8 mouse cellular contexts compared by ENCODE assay signal in genomic region chr7:102248691-102249404, GRCm38 (mm10). TPM values are rescaled to one million over a fixed set of nuclear protein-coding genes. Genes with fewer than 3 reads are reported as not detected.
DNase-seq lines count a peak whose midpoint lies in the region; ATAC-seq and TF ChIP-seq lines count a peak whose summit lies in the region.

No protein-coding gene starts in this region.

- H3K4me2 ChIP-seq in forebrain, embryonic 14.5 days (ENCODE audit: low read length), result peak overlapping the region; percentile 94
- peak overlapping the region; percentile 92 for H3K4me2 ChIP-seq in neural tube, embryonic 14.5 days (ENCODE audit: low read depth, low read length)

- H3K9me3 ChIP-seq in forebrain, embryonic 14.5 days (replicated peaks; ENCODE audit: control insufficient read depth, low read length), result no peaks in the 10 kb centered on the region
- H3K9me3 ChIP-seq in neural tube, embryonic 14.5 days (ENCODE audit: control insufficient read depth, low read length), result no peaks in the 10 kb centered on the region

- TF ChIP-seq POLR2A in testis, adult 2 months (IDR thresholded peaks at IDR 0.05; ENCODE audit: control insufficient read depth, low read depth, low read length), result no peak
- TF ChIP-seq POLR2A in liver, adult 2 months (IDR thresholded peaks at IDR 0.05; ENCODE audit: extremely low read depth, insufficient read depth, low read length), result no peak

- H3K79me2 ChIP-seq in liver, adult 2 months (ENCODE audit: control insufficient read depth, insufficient read depth, low read length), result peaks cover 36% of the 10 kb centered on the region; the same call in 1 of the 2 replicates

- no peak overlapping the region; the same call in 1 of the 2 replicates for H3K27ac ChIP-seq in testis, adult 2 months (ENCODE audit: control insufficient read depth, insufficient read depth, low read depth, low read length)
- H3K27ac ChIP-seq in forebrain, embryonic 14.5 days (ENCODE audit: low read depth, low read length), result no peak overlapping the region
- 0 out of 2 replicates have a peak overlapping the region, but pooled peaks have one; percentile 22 for H3K27ac ChIP-seq in liver, adult 2 months (replicated peaks; ENCODE audit: insufficient read depth, low read depth, low read length)
- no peak overlapping the region for H3K27ac ChIP-seq in neural tube, embryonic 14.5 days (ENCODE audit: low read depth, low read length)

- TF ChIP-seq CTCF in testis, adult 2 months (IDR thresholded peaks at IDR 0.05; ENCODE audit: control insufficient read depth, insufficient read depth, insufficient replicate concordance, low read depth, low read length), result no peak
- TF ChIP-seq CTCF in liver, adult 2 months (IDR thresholded peaks at IDR 0.05; ENCODE audit: low read depth, low read length), result no peak

- DNase-seq in testis, postnatal 14 days (ENCODE audit: low spot score), result no peak
- DNase-seq in forebrain, embryonic 14.5 days (ENCODE audit: low spot score), result no peak
- no peak for DNase-seq in liver, adult 2 months (ENCODE audit: extremely low read depth, low read depth, low spot score)
- DNase-seq in layer of hippocampus, postnatal 10 days (ENCODE audit: low spot score in 2 of 2), result no peak
- no peak for DNase-seq in right cerebral cortex, postnatal 36 days (ENCODE audit: low spot score in 2 of 2)
- no peak for DNase-seq in right cerebral cortex, adult 2 months (ENCODE audit: low spot score in 2 of 2)

- H3K9ac ChIP-seq in forebrain, embryonic 14.5 days (ENCODE audit: low read length), result peak overlapping the region; percentile 80
- peak overlapping the region; percentile 94 for H3K9ac ChIP-seq in liver, adult 2 months (ENCODE audit: low read depth, low read length)
- H3K9ac ChIP-seq in neural tube, embryonic 14.5 days (replicated peaks; ENCODE audit: low read depth, low read length), result no peak overlapping the region; the same call in 1 of the 2 replicates

- H3K27me3 ChIP-seq in testis, adult 2 months (ENCODE audit: control insufficient read depth, insufficient read depth, low read length), result no peaks in the 10 kb centered on the region
- no peaks in the 10 kb centered on the region for H3K27me3 ChIP-seq in forebrain, embryonic 14.5 days (replicated peaks; ENCODE audit: control insufficient read depth, insufficient read depth, low read length)
- H3K27me3 ChIP-seq in liver, adult 2 months (ENCODE audit: control insufficient read depth, insufficient read depth, low read length), result no peaks in the 10 kb centered on the region
- no peaks in the 10 kb centered on the region for H3K27me3 ChIP-seq in neural tube, embryonic 14.5 days (ENCODE audit: control insufficient read depth, insufficient read depth, low read length)

- WGBS in forebrain, embryonic 14.5 days, result 27% methylated on average over 16 of the region's 16 CpGs
- WGBS in liver, adult 2 months, result 20% methylated on average over 16 of the region's 16 CpGs
- 32% methylated on average over 16 of the region's 16 CpGs for WGBS in neural tube, embryonic 14.5 days

- H3K4me1 ChIP-seq in testis, adult 2 months (ENCODE audit: control insufficient read depth, insufficient read depth, low read length), result peaks cover 26% of the 10 kb centered on the region
- H3K4me1 ChIP-seq in forebrain, embryonic 14.5 days (ENCODE audit: control insufficient read depth, insufficient read depth, low read length), result peaks cover 10% of the 10 kb centered on the region
- H3K4me1 ChIP-seq in liver, adult 2 months (ENCODE audit: control insufficient read depth, insufficient read depth, low read length), result peaks cover 34% of the 10 kb centered on the region
- peaks cover 11% of the 10 kb centered on the region for H3K4me1 ChIP-seq in neural tube, embryonic 14.5 days (ENCODE audit: control insufficient read depth, insufficient read depth, low read length)

- H3K36me3 ChIP-seq in testis, adult 2 months (ENCODE audit: control insufficient read depth, insufficient read depth, low read length), result no peaks in the 10 kb centered on the region
- H3K36me3 ChIP-seq in forebrain, embryonic 14.5 days (ENCODE audit: control insufficient read depth, insufficient read depth, low read length), result no peaks in the 10 kb centered on the region
- H3K36me3 ChIP-seq in liver, adult 2 months (ENCODE audit: control insufficient read depth, insufficient read depth, low read length), result no peaks in the 10 kb centered on the region
- H3K36me3 ChIP-seq in neural tube, embryonic 14.5 days (ENCODE audit: control insufficient read depth, insufficient read depth, low read length), result no peaks in the 10 kb centered on the region

- peak overlapping the region; percentile 79 for H3K4me3 ChIP-seq in testis, adult 2 months (ENCODE audit: control insufficient read depth, low read depth, low read length)
- peak overlapping the region; percentile 70 for H3K4me3 ChIP-seq in forebrain, embryonic 14.5 days (ENCODE audit: low read depth, low read length)
- H3K4me3 ChIP-seq in liver, adult 2 months (ENCODE audit: insufficient read depth, low read depth, low read length), result peak overlapping the region; percentile 93
- H3K4me3 ChIP-seq in neural tube, embryonic 14.5 days (ENCODE audit: low read depth, low read length), result peak overlapping the region; percentile 71

- no peak for ATAC-seq in forebrain, embryonic 14.5 days
- ATAC-seq in neural tube, embryonic 14.5 days (ENCODE audit: low read depth), result no peak

RNA-seq across cellular contexts. Expression of gene Rhog, which starts 7.0 kb away (rescaled TPM):
- polyA plus RNA-seq in testis, adult 2 months (2012; rRNA removed), result 11.2 and 13.2 TPM in 2 replicates
- 22.0 and 24.8 TPM in 2 replicates for polyA plus RNA-seq in forebrain, embryonic 14.5 days (2014; fragmentation: Nextera tagmentation; extraction: Ambion mirVana)
- total RNA-seq in liver, adult 2 months (2014; rRNA removed), result 3.9 and 6.6 TPM in 2 replicates
- 22.4 and 26.3 TPM in 2 replicates for polyA plus RNA-seq in liver, adult 2 months (2012; rRNA removed)
- 11.4 and 19.4 TPM in 2 replicates for polyA plus RNA-seq in neural tube, embryonic 14.5 days (2014; fragmentation: Nextera tagmentation; extraction: Ambion mirVana)
- 10 to 100 TPM; 15.8 to 16.3 TPM for total RNA-seq in layer of hippocampus, postnatal 10 days (2021)

RNA-seq across cellular contexts. Expression of gene Stim1, which starts 18.8 kb away (rescaled TPM):
- 127 and 130 TPM in 2 replicates for polyA plus RNA-seq in testis, adult 2 months (2012; rRNA removed)
- 6.5 and 8.8 TPM in 2 replicates for polyA plus RNA-seq in forebrain, embryonic 14.5 days (2014; fragmentation: Nextera tagmentation; extraction: Ambion mirVana)
- total RNA-seq in liver, adult 2 months (2014; rRNA removed), result 15.7 and 21.6 TPM in 2 replicates
- 25.4 and 28.0 TPM in 2 replicates for polyA plus RNA-seq in liver, adult 2 months (2012; rRNA removed)
- polyA plus RNA-seq in neural tube, embryonic 14.5 days (2014; fragmentation: Nextera tagmentation; extraction: Ambion mirVana), result 12.1 and 17.5 TPM in 2 replicates
- 10 to 100 TPM; 56.7 to 66.1 TPM for total RNA-seq in layer of hippocampus, postnatal 10 days (2021)

RNA-seq across cellular contexts. Expression of gene Pgap2, which starts 38.8 kb away (rescaled TPM):
- 304 and 321 TPM in 2 replicates for polyA plus RNA-seq in testis, adult 2 months (2012; rRNA removed)
- 53.3 and 54.1 TPM in 2 replicates for polyA plus RNA-seq in forebrain, embryonic 14.5 days (2014; fragmentation: Nextera tagmentation; extraction: Ambion mirVana)
- 27.8 and 29.4 TPM in 2 replicates for total RNA-seq in liver, adult 2 months (2014; rRNA removed)
- polyA plus RNA-seq in liver, adult 2 months (2012; rRNA removed), result 77.9 and 89.6 TPM in 2 replicates
- 57.4 and 59.2 TPM in 2 replicates for polyA plus RNA-seq in neural tube, embryonic 14.5 days (2014; fragmentation: Nextera tagmentation; extraction: Ambion mirVana)
- 10 to 100 TPM; 29.9 to 34.3 TPM for total RNA-seq in layer of hippocampus, postnatal 10 days (2021)

RNA-seq across cellular contexts. Expression of gene Nup98, which starts 38.9 kb away (rescaled TPM):
- 126 and 133 TPM in 2 replicates for polyA plus RNA-seq in testis, adult 2 months (2012; rRNA removed)
- polyA plus RNA-seq in forebrain, embryonic 14.5 days (2014; fragmentation: Nextera tagmentation; extraction: Ambion mirVana), result 21.6 and 26.2 TPM in 2 replicates
- 14.0 and 16.1 TPM in 2 replicates for total RNA-seq in liver, adult 2 months (2014; rRNA removed)
- 5.2 and 6.7 TPM in 2 replicates for polyA plus RNA-seq in liver, adult 2 months (2012; rRNA removed)
- 26.8 and 29.0 TPM in 2 replicates for polyA plus RNA-seq in neural tube, embryonic 14.5 days (2014; fragmentation: Nextera tagmentation; extraction: Ambion mirVana)
- 10 to 100 TPM; 33.3 to 34.0 TPM for total RNA-seq in layer of hippocampus, postnatal 10 days (2021)
